Mouse (Mus musculus) lung, embryonic 14.5 days (tissue): ENCODE measurements around the gene Zfp710. TPM values are rescaled to one million over a fixed set of nuclear protein-coding genes. Genes with fewer than 3 reads are reported as not detected.
A peak's percentile ranks its signal among the peaks of the same experiment; 100 is the strongest.

Experiments used
- ATAC-seq: fragments of 200-750 bp; cut with Nextera tagmentation; 2 replicates; pipeline ENCODE4 v1.8.0; 2017; ENCODE audit warnings: mild to moderate bottlenecking, moderate TSS enrichment, moderate library complexity; ENCODE audit not compliant: insufficient read depth
- DNase-seq: peaks from one replicate; pipeline ENCODE4 v3.0.0-alpha.2; 2015
- H3K27ac ChIP-seq: fragments of 300-500 bp; sonication (generic); 2 replicates; pipeline ENCODE4 v1.5.1; 2014; ENCODE audit warnings: low read depth, mild to moderate bottlenecking, moderate library complexity
- H3K27me3 ChIP-seq: fragments of 300-500 bp; sonication (generic); 2 replicates; pipeline ENCODE4 v1.6.1; 2014; ENCODE audit warnings: low read length, control low read depth; ENCODE audit not compliant: insufficient read depth
- H3K36me3 ChIP-seq: fragments of 300-500 bp; sonication (generic); 2 replicates; pipeline ENCODE4 v1.6.1; 2014; ENCODE audit warnings: control low read depth; ENCODE audit not compliant: insufficient read depth
- H3K4me1 ChIP-seq: fragments of 300-500 bp; sonication (generic); 2 replicates; pipeline ENCODE4 v1.6.1; 2014; ENCODE audit warnings: antibody characterized with exemption, control low read depth; ENCODE audit not compliant: insufficient read depth
- H3K4me2 ChIP-seq: fragments of 300-500 bp; sonication (generic); 2 replicates; pipeline ENCODE4 v1.6.1; 2014; ENCODE audit warnings: mild to moderate bottlenecking
- H3K4me3 ChIP-seq: fragments of 300-500 bp; sonication (generic); 2 replicates; pipeline ENCODE4 v1.5.1; 2014; ENCODE audit warnings: low read depth, low read length
- H3K9ac ChIP-seq: fragments of 300-500 bp; sonication (generic); 2 replicates; pipeline ENCODE4 v1.6.1; 2014
- H3K9me3 ChIP-seq: fragments of 300-500 bp; sonication (generic); 2 replicates; pipeline ENCODE4 v1.6.1; 2016; ENCODE audit warnings: low read depth, low read length, control low read depth
- CTCF ChIP-seq: IDR thresholded peaks from 2 replicates; pipeline ENCODE4 v1.5.1; 2016; ENCODE audit warnings: antibody characterized with exemption, low read depth
- WGBS: fragments of 180-500 bp; shearing (Covaris S2); extraction: QIAGEN DNeasy Blood & Tissue Kit; methylation state at CpG from one replicate; pipeline ENCODE4 v1.1.7; 2014; 5-methylcytosine and 5-hydroxymethylcytosine counted together
- polyA plus RNA-seq: library from polyadenylated mRNA; unstranded; fragments of >200 nt; fragmentation: Nextera tagmentation; extraction: Ambion mirVana; gene quantifications from 2 replicates; pipeline ENCODE4 v1.2.1, GENCODE M21; 2014

Gene Zfp710
- polyA plus RNA-seq, 1 experiment from 2014 or later: 17.7 TPM

DNA sequence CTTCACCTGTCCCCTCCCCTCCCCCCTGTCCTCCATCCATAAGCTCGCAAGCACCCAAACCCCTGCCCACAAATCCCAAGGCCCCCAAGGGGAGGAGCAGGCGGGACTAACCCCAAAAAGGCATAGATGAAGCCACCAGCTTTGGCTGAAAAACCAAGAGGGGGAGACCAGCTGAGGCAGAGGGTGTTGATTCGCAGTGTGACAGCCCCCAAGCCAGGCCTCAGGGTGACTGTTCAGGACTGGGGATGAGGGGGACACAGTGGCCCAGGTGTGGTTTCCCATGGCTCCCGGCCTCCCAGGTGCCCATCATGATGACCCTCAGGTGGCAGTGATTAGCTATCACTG is 67.2 kb downstream of the Zfp710 start:
- H3K27me3 ChIP-seq: no peaks in the 10 kb centered on the region
- no peaks in the 10 kb centered on the region for H3K9me3 ChIP-seq
- DNase-seq (no peak), ATAC-seq (no peak)
- no peaks in the 10 kb centered on the region for H3K4me1 ChIP-seq
- H3K27ac ChIP-seq: peak overlapping the region; percentile 18; the same call in 1 of the 2 replicates
- no peak for TF ChIP-seq CTCF
- 73% methylated on average over 4 of the region's 4 CpGs for WGBS
- peaks cover 96% of the 10 kb centered on the region for H3K36me3 ChIP-seq
- H3K9ac ChIP-seq: no peak overlapping the region
- no peak overlapping the region for H3K4me2 ChIP-seq
- no peak overlapping the region for H3K4me3 ChIP-seq

DNA sequence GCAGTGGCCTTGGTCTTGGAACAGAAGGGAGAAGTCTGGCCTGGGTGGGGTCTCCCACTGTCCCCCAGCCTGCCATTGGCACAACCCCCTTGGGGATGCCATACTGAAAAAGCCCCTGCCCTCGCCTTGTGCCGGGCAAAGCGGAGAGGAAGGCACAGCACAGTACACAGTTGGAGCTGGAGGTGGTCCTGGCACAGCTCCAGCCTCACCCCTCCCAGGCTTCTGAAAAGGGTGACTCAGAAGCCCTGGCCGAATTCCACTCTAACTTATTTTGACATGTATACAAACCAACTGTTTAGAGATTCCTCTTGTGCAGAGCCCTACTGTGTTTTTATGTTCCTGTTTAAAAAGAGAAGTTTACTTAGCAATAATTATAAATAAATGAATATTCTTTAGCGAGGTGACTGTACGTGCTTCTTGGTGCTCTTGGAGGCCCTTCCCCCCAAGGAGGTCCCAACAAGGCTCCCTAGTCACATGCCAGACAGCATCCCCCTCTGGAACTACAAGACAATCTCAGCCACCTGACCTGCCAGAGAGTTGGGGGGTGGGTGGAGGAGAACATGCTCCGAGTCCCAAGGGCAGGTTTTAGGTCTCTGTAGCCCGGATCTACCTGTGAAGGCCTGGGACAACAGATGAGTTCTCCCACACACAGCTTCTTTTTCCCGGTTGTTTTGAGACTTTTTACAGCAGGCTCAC is 67.9 kb downstream of the Zfp710 start:
- no peak for TF ChIP-seq CTCF
- H3K4me3 ChIP-seq: no peak overlapping the region
- peak overlapping the region; percentile 18; the same call in 1 of the 2 replicates for H3K27ac ChIP-seq
- no peaks in the 10 kb centered on the region for H3K4me1 ChIP-seq
- no peak overlapping the region for H3K4me2 ChIP-seq
- peaks cover 96% of the 10 kb centered on the region for H3K36me3 ChIP-seq
- no peaks in the 10 kb centered on the region for H3K27me3 ChIP-seq
- 0 out of 2 replicates have a peak overlapping the region, but pooled peaks have one; percentile 13 for H3K9ac ChIP-seq
- H3K9me3 ChIP-seq: no peaks in the 10 kb centered on the region
- peak; percentile 82 for DNase-seq
- ATAC-seq: peak; percentile 58
- WGBS: 49% methylated on average over 9 of the region's 9 CpGs

DNA sequence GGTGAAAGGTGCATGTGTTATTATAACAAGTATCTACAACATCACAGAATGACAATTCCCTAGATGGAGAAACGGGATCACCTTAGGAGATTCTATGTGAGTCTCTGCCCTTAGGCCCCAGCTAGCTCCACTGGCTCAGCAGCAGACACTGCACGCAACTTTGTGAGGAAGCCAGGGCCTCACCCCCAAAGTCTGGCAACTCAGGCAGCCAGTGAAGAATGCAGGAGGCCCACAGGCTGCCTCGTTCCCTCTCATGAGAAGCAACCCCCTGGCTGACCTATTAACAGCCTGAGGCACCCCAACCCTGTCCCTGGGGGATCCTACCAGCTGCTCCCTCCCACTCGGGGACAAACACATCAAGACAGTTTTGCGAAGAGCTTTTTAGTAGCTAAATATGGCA is 69.9 kb downstream of the Zfp710 start:
- H3K36me3 ChIP-seq: peaks cover 99% of the 10 kb centered on the region
- no peak for TF ChIP-seq CTCF

DNA sequence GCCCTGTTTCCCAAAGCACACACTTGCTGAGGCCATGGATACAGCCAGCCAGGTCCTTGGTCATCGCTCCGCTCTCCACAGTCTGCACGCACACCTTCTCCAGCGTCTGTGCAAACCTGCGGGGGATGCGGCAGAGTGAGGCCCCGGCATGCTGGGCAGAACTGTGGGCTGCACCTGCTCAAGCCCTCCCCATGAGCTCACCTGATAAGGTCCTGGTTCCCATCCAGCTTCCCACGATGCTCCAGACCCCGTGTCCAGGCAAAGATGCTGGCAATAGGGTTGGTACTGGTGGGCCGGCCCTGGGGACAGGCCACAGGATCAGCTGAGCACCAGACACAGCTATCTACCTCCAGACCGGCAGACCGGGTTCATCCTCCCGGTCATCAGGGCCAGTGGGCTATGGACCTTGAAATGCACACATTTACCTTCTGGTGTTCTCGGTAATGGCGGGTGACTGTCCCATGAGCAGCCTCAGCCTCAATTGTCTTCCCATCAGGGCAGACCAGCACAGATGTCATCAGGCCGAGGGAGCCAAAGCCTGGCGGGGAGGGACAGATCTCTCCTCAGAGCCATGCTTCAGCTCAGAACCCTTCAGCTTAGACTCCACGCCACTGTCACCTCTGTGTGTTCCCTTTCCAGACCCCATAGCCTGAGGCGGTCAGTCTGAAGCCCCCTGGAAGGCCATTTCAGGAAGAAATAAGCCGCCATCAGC is 71.1 kb downstream of the Zfp710 start:
- peaks cover 100% of the 10 kb centered on the region for H3K36me3 ChIP-seq
- ATAC-seq (no peak), DNase-seq (no peak)
- no peak overlapping the region for H3K4me3 ChIP-seq
- H3K4me2 ChIP-seq: no peak overlapping the region
- no peak for TF ChIP-seq CTCF
- no peaks in the 10 kb centered on the region for H3K9me3 ChIP-seq
- no peak overlapping the region for H3K9ac ChIP-seq
- no peaks in the 10 kb centered on the region for H3K4me1 ChIP-seq
- no peaks in the 10 kb centered on the region for H3K27me3 ChIP-seq
- H3K27ac ChIP-seq: no peak overlapping the region
- WGBS: 92% methylated on average over 20 of the region's 20 CpGs

More for the DNA sequence above, 69.9 kb downstream of the Zfp710 start:
- DNase-seq (no peak), ATAC-seq (no peak)
- 82% methylated on average over 5 of the region's 5 CpGs for WGBS
- Histone ChIP-seq H3K4me3 (no peak overlapping the region), H3K4me2 (no peak overlapping the region), H3K9me3 (no peaks in the 10 kb centered on the region), H3K27ac (no peak overlapping the region), H3K9ac (no peak overlapping the region), H3K4me1 (no peaks in the 10 kb centered on the region), H3K27me3 (no peaks in the 10 kb centered on the region)

DNA sequence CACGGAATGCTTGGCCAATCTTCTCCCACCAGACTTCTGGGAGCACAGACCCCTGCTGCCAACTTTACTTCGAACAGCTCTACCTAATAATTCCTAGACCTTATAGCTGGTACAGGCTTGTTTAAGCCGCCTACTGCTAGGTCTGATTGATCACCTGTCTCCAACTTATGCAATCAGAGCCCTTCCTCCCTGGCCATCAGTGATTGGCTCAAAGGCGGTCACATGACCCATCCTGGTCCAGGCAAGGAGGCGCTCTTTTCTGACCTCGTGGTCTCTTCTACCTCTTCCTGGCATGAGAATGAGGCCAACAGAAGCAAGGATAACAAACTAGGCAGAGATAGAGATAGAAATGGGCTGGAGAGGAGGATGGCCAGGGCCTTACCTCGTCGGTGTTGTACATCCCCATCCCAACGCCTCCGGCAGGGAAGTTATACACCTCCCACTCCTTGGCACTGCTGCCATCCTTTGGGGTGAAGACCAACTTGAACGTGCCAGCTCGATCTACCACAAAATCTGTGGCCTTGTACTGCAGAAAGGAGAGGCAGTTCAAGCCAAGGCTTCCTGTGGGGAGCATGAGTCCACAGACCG is 73.9 kb downstream of the Zfp710 start:
- H3K36me3 ChIP-seq: peaks cover 99% of the 10 kb centered on the region
- no peak overlapping the region for H3K4me3 ChIP-seq
- H3K9ac ChIP-seq: no peak overlapping the region
- H3K4me2 ChIP-seq: no peak overlapping the region
- no peaks in the 10 kb centered on the region for H3K9me3 ChIP-seq
- TF ChIP-seq CTCF: no peak
- 88% methylated on average over 13 of the region's 13 CpGs for WGBS
- no peak overlapping the region for H3K27ac ChIP-seq
- no peaks in the 10 kb centered on the region for H3K27me3 ChIP-seq
- H3K4me1 ChIP-seq: no peaks in the 10 kb centered on the region
- ATAC-seq (no peak), DNase-seq (no peak)

DNA sequence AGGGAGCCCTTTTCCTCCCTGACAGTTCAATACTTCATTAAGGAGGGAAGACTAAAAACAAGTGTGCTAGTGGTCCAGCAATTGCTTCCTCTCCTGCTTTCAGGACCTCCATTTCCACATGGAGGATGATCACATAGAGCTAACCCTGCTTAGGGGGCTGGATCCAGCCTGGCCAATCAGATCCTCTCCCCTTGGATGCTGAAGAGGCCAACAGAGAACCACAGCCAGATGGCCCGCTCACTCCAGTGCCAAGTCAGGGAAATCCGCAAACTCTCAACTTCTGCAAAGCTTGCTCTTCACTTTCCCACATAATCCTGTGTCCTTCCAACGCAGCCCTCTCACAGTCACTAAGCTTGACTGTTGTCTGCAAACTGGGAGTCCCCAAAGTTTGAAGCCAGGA is 78.7 kb downstream of the Zfp710 start:
- no peak for TF ChIP-seq CTCF
- H3K36me3 ChIP-seq: peaks cover 74% of the 10 kb centered on the region
- no peaks in the 10 kb centered on the region for H3K9me3 ChIP-seq
- no peak overlapping the region for H3K9ac ChIP-seq
- no peak overlapping the region for H3K27ac ChIP-seq
- no peak overlapping the region for H3K4me3 ChIP-seq
- H3K27me3 ChIP-seq: no peaks in the 10 kb centered on the region
- no peak overlapping the region for H3K4me2 ChIP-seq
- no peak for DNase-seq
- 80% methylated on average over 3 of the region's 3 CpGs for WGBS
- H3K4me1 ChIP-seq: no peaks in the 10 kb centered on the region
- ATAC-seq: no peak
